Mouse (Mus musculus) erythroblast, embryonic 14.5 days (primary cell): ENCODE results near the gene Rad23b.

Experiments used
- GATA1 ChIP-seq: IDR thresholded peaks from 2 replicates; pipeline ENCODE4 v1.6.1; 2012; ENCODE audit warnings: low read length, inconsistent platforms, mixed read lengths
- TAL1 ChIP-seq: IDR thresholded peaks from 3 replicates; pipeline ENCODE4 v1.6.1; 2012; ENCODE audit warnings: low read length, inconsistent platforms, mixed read lengths

- TF ChIP-seq TAL1 (no peak), GATA1 (no peak)
Observed at GRCm38 (mm10) chr4:55356726-55357125, 6.9 kb downstream of the Rad23b start.
